Mouse (Mus musculus): ENCODE measurements at regions not wholly inside any gene's neighbourhood (a gene's known extent, or its start where the extent isn't known, plus 50 kb on each side); places are given as distances from the start of the nearest gene placed in this dataset.

GRCm38 (mm10) chr6:116767738-116768522, 51.2 kb upstream of the Tmem72 start:
- peak; percentile 67 for DNase-seq

- peak; percentile 54 for DNase-seq
These were observed 58.4 kb upstream of the Tmem72 start for GRCm38 (mm10) chr6:116774954-116775675.

GRCm38 (mm10) chr6:116786553-116787335, 70.0 kb upstream of the Tmem72 start:
- DNase-seq = no peak

GRCm38 (mm10) chr6:116793321-116793960, 76.7 kb upstream of the Tmem72 start:
- no peak for DNase-seq

GRCm38 (mm10) chr6:116793961-116794336, 77.2 kb upstream of the Tmem72 start:
- no peak for DNase-seq

GRCm38 (mm10) chr6:116821215-116821912, 104.7 kb upstream of the Tmem72 start:
- DNase-seq = peak; percentile 54

GRCm38 (mm10) chr6:116822605-116823004, 105.9 kb upstream of the Tmem72 start:
- no peak for DNase-seq

GRCm38 (mm10) chr6:116825628-116826027, 108.9 kb upstream of the Tmem72 start:
- no peak for DNase-seq

GRCm38 (mm10) chr6:116829341-116829740, 112.6 kb upstream of the Tmem72 start:
- DNase-seq = peak; percentile 19

GRCm38 (mm10) chr6:116845990-116846862, 129.5 kb upstream of the Tmem72 start:
- DNase-seq = no peak

GRCm38 (mm10) chr6:116848538-116849093, 131.9 kb upstream of the Tmem72 start:
- DNase-seq = peak; percentile 35

GRCm38 (mm10) chr6:116854029-116854428, 137.3 kb upstream of the Tmem72 start:
- DNase-seq = no peak

GRCm38 (mm10) chr6:116856093-116856492, 139.4 kb upstream of the Tmem72 start:
- no peak for DNase-seq

- DNase-seq = no peak
These were observed 140.3 kb upstream of the Tmem72 start for GRCm38 (mm10) chr6:116856917-116857491.

- DNase-seq = peak; percentile 17
These were observed 146.4 kb upstream of the Tmem72 start for GRCm38 (mm10) chr6:116863130-116863529.

GRCm38 (mm10) chr6:116863626-116864025, 146.9 kb upstream of the Tmem72 start:
- no peak for DNase-seq

GRCm38 (mm10) chr6:116893299-116893698, 176.6 kb upstream of the Tmem72 start:
- DNase-seq = no peak

- DNase-seq = no peak
These were observed 177.5 kb upstream of the Tmem72 start for GRCm38 (mm10) chr6:116894252-116894651.

- peak; percentile 46 for DNase-seq
These were observed 178.4 kb upstream of the Tmem72 start for GRCm38 (mm10) chr6:116895114-116895513.

- DNase-seq = no peak
These were observed 179.5 kb upstream of the Tmem72 start for GRCm38 (mm10) chr6:116896132-116896630.
